Mouse (Mus musculus) bone marrow macrophage, adult 2 months (primary cell): ENCODE data around the gene Ptges3.

Experiments used
- CTCF ChIP-seq: IDR thresholded peaks from 2 replicates; pipeline ENCODE4 v1.5.1; 2012; ENCODE audit warnings: low read depth, mild to moderate bottlenecking, low read length, moderate library complexity
- POLR2A ChIP-seq: IDR thresholded peaks from 2 replicates; pipeline ENCODE4 v1.6.1; 2012; ENCODE audit warnings: mild to moderate bottlenecking, low read depth, low read length, borderline replicate concordance

- no peak for TF ChIP-seq CTCF
- no peak for TF ChIP-seq POLR2A
These were observed at the start of gene Ptges3 for GRCm38 (mm10) chr10:128058601-128059151.
